Mouse (Mus musculus) testis, postnatal 10 days (tissue): Measurements from ENCODE around the gene S100a11.

Experiments used
- DNase-seq: peaks from one replicate; pipeline ENCODE4 v3.0.0; 2021; ENCODE audit warnings: low spot score

The S100a11 gene

DNA sequence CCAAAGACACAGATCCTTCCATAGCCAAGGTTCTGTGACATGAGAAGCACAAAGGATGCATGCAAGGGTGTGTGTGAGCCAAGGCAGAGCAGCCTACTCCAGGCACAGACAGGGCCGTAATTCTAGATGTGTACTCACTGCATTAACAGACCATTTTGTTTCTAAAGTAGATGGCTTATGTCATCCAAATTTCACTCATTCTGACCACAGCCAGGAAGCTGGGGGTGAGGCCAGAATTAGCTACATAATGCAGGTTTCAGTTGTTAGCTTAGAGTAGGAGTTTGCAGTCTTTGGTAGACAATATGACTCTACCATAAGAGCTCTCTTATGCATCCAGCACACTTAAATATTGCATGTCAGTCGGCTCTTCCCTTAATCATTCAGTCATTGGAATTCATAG is 42.1 kb downstream of the S100a11 start:
- DNase-seq: no peak

GRCm38 (mm10) chr3:93563216-93563615 is 42.9 kb downstream of the S100a11 start:
- no peak for DNase-seq

GRCm38 (mm10) chr3:93566892-93567291 is 46.6 kb downstream of the S100a11 start:
- no peak for DNase-seq

DNA sequence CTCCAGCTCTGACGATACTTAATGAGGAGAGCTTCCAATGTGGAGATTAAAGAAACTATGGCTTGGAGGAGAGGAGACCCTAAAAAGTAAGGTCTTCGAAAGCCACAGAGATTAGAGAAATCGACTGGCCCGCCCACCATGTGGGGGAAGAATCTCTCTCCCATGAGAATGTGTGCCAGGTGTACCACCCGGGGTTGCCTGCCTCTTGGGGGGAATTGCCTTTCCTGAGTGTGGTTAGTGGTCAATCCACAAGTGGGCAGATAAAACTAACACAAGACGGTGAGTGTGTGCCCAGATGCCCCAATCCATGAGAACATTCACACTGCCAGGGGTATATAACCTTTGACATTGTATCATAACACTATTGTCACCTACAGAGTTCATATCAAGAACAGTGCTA is 47.4 kb downstream of the S100a11 start:
- DNase-seq: no peak

DNA sequence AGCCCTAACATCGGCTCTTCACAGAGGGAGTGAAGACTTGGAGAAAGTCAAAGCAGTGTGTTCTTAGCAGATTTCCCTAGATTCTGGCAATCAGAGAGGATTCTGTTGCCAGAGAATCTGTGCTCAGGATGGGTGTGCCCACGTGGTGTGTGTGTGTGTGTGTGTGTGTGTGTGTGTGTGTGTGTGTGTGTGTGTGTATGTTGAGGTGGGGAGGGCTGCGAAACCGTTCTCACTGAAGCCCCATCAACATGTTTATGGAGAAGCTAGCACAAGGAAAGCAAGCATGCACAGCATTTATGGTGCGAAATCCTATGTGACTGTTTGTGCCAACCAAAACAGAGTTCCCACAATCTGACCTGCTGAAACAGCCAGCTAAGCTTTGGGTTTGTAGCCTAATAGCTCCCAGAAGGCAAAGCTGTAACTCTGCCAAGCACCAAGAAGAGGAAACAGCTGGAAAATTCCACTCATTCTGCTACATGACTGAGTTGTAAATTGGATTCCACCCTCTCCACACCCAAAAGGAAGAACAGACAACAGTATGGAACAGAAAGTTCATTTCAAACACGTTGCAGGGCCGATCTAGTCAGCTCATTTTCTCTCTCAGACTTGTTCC is 48.2 kb downstream of the S100a11 start:
- DNase-seq: peak; percentile 56

DNA sequence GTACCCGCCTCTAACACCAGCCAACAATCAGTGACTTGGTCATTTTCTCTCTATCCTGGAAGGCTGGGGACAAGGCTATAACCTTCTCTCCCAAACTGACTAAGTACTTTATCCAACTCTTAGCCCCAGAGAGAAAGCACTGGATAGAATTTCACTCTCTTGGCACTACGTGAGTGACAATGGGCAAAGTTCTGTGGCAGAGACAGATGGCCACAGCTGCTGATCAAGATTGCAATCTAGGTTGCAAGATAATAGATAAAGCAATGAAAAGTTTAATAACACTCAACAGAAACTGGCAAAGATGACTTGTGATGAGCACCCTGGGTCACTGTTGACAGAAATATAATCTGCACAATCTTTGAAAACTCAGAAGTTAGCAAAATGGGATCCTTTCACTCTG is 48.8 kb downstream of the S100a11 start:
- no peak for DNase-seq

DNA sequence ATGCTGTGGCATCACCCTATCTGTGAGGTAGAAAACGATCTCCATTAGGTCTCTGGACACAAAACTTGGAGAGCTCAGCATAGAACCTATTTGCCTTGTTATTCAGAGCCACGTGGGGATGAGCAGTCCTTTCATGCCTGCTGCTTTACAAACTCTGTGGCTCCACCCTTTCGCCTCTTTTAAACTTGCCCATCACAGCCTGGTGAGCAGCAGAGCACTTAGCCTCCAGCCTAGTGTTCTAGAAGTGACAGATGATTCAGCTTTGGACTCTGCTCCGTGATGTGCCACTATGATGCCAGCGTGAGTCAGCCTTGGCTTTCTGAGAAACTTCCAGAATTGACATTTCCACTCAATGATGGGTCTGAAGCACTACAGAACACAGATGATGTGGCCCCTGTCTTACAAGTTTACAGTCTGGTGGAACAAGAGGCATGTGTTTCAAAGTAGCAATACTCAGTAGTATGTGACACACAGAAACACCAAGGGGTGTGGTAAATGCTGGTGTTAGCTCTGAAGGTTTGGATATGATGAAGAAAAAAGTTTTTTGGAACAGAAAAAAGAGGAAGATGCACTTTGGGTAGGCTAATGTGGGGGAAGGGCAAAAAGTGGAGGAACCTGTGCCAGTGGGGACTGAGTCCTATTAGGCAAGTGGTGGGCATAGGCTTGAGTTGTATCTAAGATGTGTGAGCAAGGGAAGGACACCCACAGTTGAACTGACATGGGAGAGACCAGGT is 51.9 kb downstream of the S100a11 start:
- no peak for DNase-seq
